Mouse (Mus musculus) liver, embryonic 14.5 days (tissue): ENCODE measurements around the gene Plekhm1. TPM values are rescaled to one million over a fixed set of nuclear protein-coding genes. Genes with fewer than 3 reads are reported as not detected.

Source experiments
- ATAC-seq: fragments of 200-750 bp; cut with Nextera tagmentation; 2 replicates; pipeline ENCODE4 v1.8.0; 2017; ENCODE audit warnings: moderate number of reproducible peaks, mild to moderate bottlenecking, moderate library complexity; ENCODE audit not compliant: insufficient read depth
- DNase-seq, 3 experiments: peaks; one replicate each; pipeline ENCODE4 v3.0.0-alpha.2; 2012 to 2013; ENCODE audit warnings: low read depth in 3 of 3, low spot score in 3 of 3
- H3K27ac ChIP-seq: fragments of 300-500 bp; sonication (generic); 2 replicates; pipeline ENCODE4 v1.5.1; 2014; ENCODE audit warnings: moderate library complexity, mild to moderate bottlenecking, control low read depth, inconsistent platforms
- H3K27me3 ChIP-seq: fragments of 300-500 bp; sonication (generic); 2 replicates; pipeline ENCODE4 v1.6.1; 2014; ENCODE audit warnings: mild to moderate bottlenecking, low read length, moderate library complexity; ENCODE audit not compliant: control insufficient read depth, insufficient read depth
- H3K36me3 ChIP-seq: fragments of 300-500 bp; sonication (generic); replicated peaks from 2 replicates; pipeline ENCODE4 v1.6.1; 2014; ENCODE audit warnings: low read depth; ENCODE audit not compliant: control insufficient read depth, insufficient read depth
- H3K4me1 ChIP-seq, 2 experiments: fragments of 200-500 bp in 1 of 2; fragments of 300-500 bp in 1 of 2; sonication (generic) in 1 of 2; replicated peaks; 2 replicates each; pipeline ENCODE4 v1.6.1; 2012 to 2014; ENCODE audit warnings: antibody characterized with exemption in 1 of 2, inconsistent platforms in 1 of 2, low read length in 1 of 2; ENCODE audit not compliant: control insufficient read depth in 2 of 2, insufficient read depth in 2 of 2
- H3K4me2 ChIP-seq: fragments of 300-500 bp; sonication (generic); 2 replicates; pipeline ENCODE4 v1.6.1; 2014; ENCODE audit warnings: low read depth, mild to moderate bottlenecking, control low read depth, moderate library complexity
- H3K4me3 ChIP-seq, 2 experiments: fragments of 200-500 bp in 1 of 2; fragments of 300-500 bp in 1 of 2; sonication (generic) in 1 of 2; 2 replicates each; pipeline ENCODE4 v1.5.1; 2012 to 2014; ENCODE audit warnings: low read depth in 2 of 2, low read length in 2 of 2, mild to moderate bottlenecking in 2 of 2, control low read depth in 1 of 2, inconsistent platforms in 1 of 2, moderate library complexity in 1 of 2; ENCODE audit not compliant: insufficient read depth in 1 of 2
- H3K9ac ChIP-seq: fragments of 300-500 bp; sonication (generic); replicated peaks from 2 replicates; pipeline ENCODE4 v1.6.1; 2014; ENCODE audit warnings: mild to moderate bottlenecking, control low read depth, moderate library complexity
- H3K9me3 ChIP-seq: fragments of 300-500 bp; sonication (generic); 2 replicates; pipeline ENCODE4 v1.6.1; 2016; ENCODE audit warnings: low read length, mixed read lengths; ENCODE audit not compliant: control insufficient read depth
- CTCF ChIP-seq: IDR thresholded peaks from 2 replicates; pipeline ENCODE4 v1.5.1; 2016; ENCODE audit warnings: antibody characterized with exemption, low read depth, control low read depth
- EP300 ChIP-seq: IDR thresholded peaks from 2 replicates; pipeline ENCODE4 v1.6.1; 2016; ENCODE audit warnings: antibody characterized with exemption, low read depth
- WGBS: fragments of 180-500 bp; shearing (Covaris S2); extraction: QIAGEN DNeasy Blood & Tissue Kit; methylation state at CpG from one replicate; pipeline ENCODE4 v1.1.7; 2014; ENCODE audit not compliant: insufficient replicate concordance; 5-methylcytosine and 5-hydroxymethylcytosine counted together
- polyA plus RNA-seq, 2 experiments: library from polyadenylated mRNA; depleted of rRNA in 1 of 2; stranded (reverse) in 1 of 2; unstranded in 1 of 2; fragments of >200 nt; fragmentation: Nextera tagmentation in 1 of 2; extraction: Ambion mirVana in 1 of 2; gene quantifications; 2 replicates each; pipeline versions ENCODE4 v1.2.1 to v1.2.3; 2012 to 2014

The Plekhm1 gene
- polyA plus RNA-seq, 2 experiments, result 3.3 to 3.7 TPM

DNA sequence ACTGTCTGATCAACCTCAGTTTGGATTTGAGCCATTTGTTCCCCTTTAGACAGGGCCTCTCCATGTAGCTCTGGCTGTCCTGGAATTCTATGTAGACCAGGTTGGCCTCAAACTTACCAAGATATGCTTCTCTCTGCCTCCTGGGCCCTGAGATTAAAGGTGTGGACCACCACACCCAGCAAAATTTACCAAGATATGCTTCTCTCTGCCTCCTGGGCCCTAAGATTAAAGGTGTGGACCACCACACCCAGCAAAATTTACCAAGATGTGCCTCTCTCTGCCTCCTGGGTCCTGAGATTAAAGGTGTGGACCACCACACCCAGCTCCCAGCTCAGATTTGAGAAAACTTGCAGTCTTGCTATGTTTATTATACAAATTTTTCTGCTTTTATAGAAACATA lies 7.9 kb downstream of the Plekhm1 start:
- Histone ChIP-seq H3K4me3 (no peak overlapping the region), H3K36me3 (no peaks in the 10 kb centered on the region; the same call in 1 of the 2 replicates), H3K27me3 (no peaks in the 10 kb centered on the region), H3K27ac (no peak overlapping the region), H3K9me3 (no peaks in the 10 kb centered on the region), H3K9ac (no peak overlapping the region), H3K4me2 (no peak overlapping the region), H3K4me1 (peaks cover 3% of the 10 kb centered on the region in 2 experiments; a peak in 3 of 4 replicates)
- DNase-seq (peak in 1 of 3 experiments; percentile 7), ATAC-seq (peak; percentile 51; the same call in 1 of the 2 replicates)
- TF ChIP-seq CTCF (no peak), EP300 (peak; percentile 58)

DNA sequence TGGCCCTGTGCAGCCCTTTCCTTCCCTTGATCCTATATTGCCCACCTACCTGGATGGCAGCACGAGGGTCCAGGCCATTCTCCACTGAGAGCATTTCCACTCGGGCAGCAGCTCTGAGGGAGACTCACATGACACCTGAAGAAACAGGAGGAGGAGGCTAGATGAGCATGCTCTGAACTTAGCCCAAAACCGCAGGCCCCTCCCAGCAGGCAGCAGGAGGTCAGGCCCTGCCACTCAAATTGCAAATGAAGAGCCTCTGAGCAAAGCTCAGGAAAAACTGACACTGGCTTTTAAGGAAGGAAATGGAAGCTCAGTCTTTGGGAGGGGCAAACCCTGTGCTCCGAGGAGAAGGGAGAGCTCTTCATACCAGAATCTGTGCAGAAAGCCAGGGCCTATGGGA lies 8.7 kb downstream of the Plekhm1 start:
- Histone ChIP-seq H3K9ac (no peak overlapping the region), H3K4me1 (peaks cover 3% of the 10 kb centered on the region in 2 experiments; a peak in 3 of 4 replicates), H3K36me3 (no peaks in the 10 kb centered on the region; the same call in 1 of the 2 replicates), H3K27me3 (no peaks in the 10 kb centered on the region), H3K4me2 (no peak overlapping the region), H3K27ac (no peak overlapping the region), H3K9me3 (no peaks in the 10 kb centered on the region), H3K4me3 (no peak overlapping the region)
- no peak for DNase-seq
- TF ChIP-seq EP300 (no peak), CTCF (no peak)
- ATAC-seq, result 0 out of 2 replicates have a peak, but pooled peaks have one; percentile 9
- 45% methylated on average over 4 of the region's 4 CpGs for WGBS

DNA sequence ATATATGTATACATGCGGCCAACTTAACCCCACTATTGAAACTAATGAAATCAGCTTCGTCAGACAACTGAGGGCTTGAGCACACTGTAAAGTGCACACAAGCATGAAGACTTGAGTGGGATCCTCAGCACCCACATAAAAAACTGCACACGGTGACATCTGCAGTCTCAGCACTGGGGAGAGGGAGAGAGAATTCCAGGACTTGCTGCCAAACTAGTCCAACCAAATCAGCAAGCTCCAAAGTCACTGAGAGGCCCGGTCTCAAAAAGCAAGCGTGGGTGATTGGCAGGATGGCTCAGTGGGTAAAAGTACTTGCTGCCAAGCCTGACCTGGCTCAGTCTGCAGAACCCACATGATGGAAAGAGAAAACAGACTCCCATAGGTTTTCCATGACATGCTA lies 9.7 kb downstream of the Plekhm1 start:
- no peak for DNase-seq
- Histone ChIP-seq H3K4me3 (no peak overlapping the region), H3K4me1 (peaks cover 3% of the 10 kb centered on the region in 2 experiments; a peak in 3 of 4 replicates), H3K36me3 (no peaks in the 10 kb centered on the region), H3K27ac (no peak overlapping the region), H3K27me3 (no peaks in the 10 kb centered on the region), H3K9ac (no peak overlapping the region), H3K9me3 (no peaks in the 10 kb centered on the region), H3K4me2 (no peak overlapping the region)
- ATAC-seq, result no peak
- WGBS, result 71% methylated on average over 5 of the region's 5 CpGs
- TF ChIP-seq EP300 (no peak), CTCF (no peak)

DNA sequence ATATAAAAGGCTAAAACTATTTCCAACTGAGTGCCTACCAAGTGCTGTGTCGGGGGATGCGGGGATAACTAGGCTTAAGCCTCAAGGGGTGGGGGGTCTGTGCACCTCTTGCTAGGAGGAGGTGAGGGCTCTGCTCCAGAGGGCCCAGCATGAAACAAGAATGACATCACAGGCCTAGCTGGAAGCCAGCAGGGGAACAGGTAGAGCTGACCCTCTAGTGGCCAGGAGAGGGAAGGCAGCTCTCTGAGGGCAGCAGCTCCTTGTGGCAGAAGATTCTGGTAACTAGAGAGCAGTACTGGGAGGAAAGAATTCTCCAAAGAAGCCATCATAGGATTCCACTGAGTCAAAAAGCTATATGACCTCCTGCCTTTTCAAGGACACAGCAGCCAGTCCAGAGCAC lies 10.3 kb downstream of the Plekhm1 start:
- peaks cover 3% of the 10 kb centered on the region in 2 experiments; a peak in 3 of 4 replicates for H3K4me1 ChIP-seq
- H3K4me2 ChIP-seq, result no peak overlapping the region
- H3K9ac ChIP-seq, result no peak overlapping the region
- H3K27ac ChIP-seq, result no peak overlapping the region
- TF ChIP-seq CTCF (peak; percentile 82), EP300 (no peak)
- H3K4me3 ChIP-seq, result no peak overlapping the region
- H3K9me3 ChIP-seq, result no peaks in the 10 kb centered on the region
- no peaks in the 10 kb centered on the region for H3K36me3 ChIP-seq
- no peaks in the 10 kb centered on the region for H3K27me3 ChIP-seq
- WGBS, result 80% methylated on average over 2 of the region's 2 CpGs
- 0 out of 2 replicates have a peak, but pooled peaks have one; percentile 35 for ATAC-seq
- no peak for DNase-seq

DNA sequence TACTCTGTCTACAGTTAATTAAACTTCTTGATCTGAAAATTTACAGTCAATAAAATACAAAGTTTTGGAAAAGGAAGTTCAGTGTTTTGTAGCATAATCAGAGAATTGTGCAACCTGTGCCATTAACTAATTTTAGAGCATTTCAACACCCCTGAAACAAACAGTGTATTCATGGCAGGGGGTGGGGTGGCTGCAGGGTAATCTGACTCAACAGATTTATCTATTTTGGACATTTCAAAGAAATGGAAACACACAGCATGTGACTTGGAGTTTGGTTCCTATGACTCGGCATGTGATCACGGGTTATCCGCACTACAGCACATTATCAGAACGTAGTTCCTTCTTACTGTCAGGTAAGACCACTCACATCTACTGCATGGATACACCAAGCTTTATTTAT lies 12.5 kb downstream of the Plekhm1 start:
- TF ChIP-seq EP300, result no peak
- no peak for TF ChIP-seq CTCF
- Histone ChIP-seq H3K36me3 (peaks cover 7% of the 10 kb centered on the region; the same call in 1 of the 2 replicates), H3K4me1 (peaks cover 3% of the 10 kb centered on the region in 2 experiments; a peak in 3 of 4 replicates), H3K27ac (no peak overlapping the region), H3K27me3 (no peaks in the 10 kb centered on the region), H3K4me2 (no peak overlapping the region), H3K4me3 (no peak overlapping the region), H3K9me3 (no peaks in the 10 kb centered on the region), H3K9ac (no peak overlapping the region)
- 41% methylated on average over 4 of the region's 4 CpGs for WGBS
- ATAC-seq, result no peak
- DNase-seq, result no peak
